Mouse (Mus musculus): ENCODE measurements around the gene Cdc42.

Cdc42 gene

GRCm38 (mm10) chr4:137371596-137372523 is 14.3 kb upstream of the Cdc42 start:
- no peak for DNase-seq (ENCODE audit: low read depth)

DNA sequence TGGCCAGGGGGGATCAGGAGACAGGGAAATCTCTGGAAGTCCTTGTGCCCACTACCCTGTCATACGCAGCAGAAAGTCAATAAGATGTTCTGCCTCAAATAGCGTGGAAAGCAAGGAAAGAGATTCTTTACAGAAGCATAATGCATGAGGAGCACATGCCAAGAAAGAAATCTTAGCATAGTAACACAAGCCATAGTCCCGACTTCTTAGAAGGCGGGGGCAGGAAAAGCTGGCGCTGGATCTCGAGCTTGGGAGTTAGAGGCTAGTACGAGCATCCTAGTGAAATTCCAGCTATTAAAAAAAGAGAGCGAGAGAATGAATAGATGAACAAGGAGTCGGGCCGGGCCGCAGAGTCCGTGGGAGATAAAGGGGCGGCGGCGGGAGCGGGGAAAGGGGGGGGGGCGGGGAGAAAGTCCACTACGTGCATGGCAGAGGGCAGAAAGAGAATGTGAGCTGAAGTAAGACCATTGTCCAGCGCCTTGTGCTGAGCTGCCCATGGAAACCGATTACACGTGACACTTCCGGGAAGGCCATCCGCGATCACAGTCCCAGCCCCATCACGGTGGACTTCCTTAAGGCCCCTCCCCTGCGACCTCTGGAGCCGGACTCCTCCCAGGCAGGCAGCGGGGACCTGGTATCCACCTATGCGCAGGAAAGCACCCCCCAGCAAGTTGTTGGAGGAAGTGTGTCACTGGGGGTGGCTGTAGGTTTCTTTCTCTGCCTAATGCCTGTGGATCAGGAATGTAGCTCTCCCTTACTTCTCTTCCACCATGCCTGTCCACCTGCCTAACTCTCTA is 12.6 kb upstream of the Cdc42 start:
- DNase-seq (ENCODE audit: low read depth) = no peak

DNA sequence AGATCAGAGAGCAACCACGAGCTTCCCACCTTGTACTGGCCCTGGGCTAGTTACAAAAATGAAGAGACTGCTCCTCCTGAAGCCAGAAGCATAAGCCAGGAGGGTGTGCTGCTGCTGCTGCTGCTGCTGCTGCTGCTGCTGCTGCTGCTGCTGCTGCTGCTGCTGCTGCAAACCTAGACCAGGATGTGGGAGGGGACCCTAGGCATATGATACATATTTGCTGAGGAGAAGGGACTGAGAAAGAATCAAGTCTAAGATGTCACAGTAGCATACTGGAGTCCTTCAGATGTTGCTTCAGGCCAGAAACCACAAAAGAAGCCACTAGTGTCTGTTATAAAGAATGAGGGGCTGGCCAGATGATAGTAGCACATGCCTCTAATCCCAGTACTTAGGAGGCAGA is 10.7 kb upstream of the Cdc42 start:
- DNase-seq (ENCODE audit: low read depth) = no peak

DNA sequence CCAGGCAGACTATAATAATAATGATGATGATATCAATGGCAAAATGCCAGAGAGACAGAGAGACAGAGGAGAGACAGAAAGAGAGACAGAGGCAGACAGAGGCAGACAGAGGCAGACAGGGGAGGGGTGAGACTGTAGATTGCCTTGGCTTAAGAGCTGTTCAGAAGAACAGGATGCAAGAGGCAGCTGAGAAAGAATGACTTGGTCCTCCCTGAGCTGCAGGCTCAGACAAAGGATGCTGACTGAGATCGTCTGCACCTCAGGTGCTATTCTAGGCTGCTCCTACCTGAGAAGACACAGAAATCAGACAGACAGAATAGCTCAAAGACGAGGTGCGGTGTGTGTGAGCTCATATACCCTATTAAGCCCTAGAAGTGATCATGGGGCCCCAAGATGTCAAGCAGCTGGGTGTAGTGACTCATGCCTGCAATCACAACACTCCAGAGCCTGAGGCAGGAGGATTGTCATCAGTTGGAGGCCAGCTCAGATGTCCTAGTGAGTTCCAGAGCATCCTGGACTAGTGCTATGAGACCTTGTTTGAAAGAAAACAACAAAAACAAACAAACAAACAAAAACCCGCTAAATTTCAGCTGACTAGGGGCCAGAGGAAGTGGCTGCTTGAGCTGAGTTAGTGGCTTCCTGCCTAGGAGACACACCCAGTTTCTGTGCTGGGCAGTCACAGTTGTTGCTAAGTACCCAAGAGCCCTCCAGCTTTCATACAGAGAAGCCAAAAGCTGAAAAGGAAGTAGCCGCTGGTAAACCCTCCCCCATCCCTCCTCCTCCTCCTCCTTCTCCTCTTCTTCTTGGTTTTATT is 10.0 kb upstream of the Cdc42 start:
- DNase-seq (ENCODE audit: low read depth) = peak; percentile 57

DNA sequence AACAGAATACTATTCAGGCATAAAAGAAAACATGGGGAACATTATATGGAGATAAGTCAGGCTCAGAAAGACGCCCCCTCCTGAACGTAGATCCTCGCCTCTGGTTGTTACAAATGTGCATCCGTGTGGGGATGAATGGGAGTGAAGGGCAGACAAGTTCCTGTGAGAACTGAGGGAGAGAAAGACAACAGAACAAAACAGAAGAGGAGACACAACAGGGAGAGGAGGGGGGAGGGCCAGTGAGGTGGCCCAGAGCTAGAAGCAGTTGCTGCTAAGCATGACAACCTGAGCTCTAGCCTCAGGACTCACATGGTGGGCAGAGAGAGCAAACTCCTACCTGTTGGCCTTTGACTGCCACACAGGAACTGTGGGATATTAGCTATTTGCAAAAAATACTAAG is 8.6 kb upstream of the Cdc42 start:
- no peak for DNase-seq (ENCODE audit: low read depth)

GRCm38 (mm10) chr4:137365356-137366062 is 8.0 kb upstream of the Cdc42 start:
- no peak for DNase-seq (ENCODE audit: low read depth)

GRCm38 (mm10) chr4:137364826-137365225 is 7.3 kb upstream of the Cdc42 start:
- DNase-seq (ENCODE audit: low read depth) = no peak

- DNase-seq (ENCODE audit: low read depth) = no peak
Observed at GRCm38 (mm10) chr4:137360996-137361395, 3.5 kb upstream of the Cdc42 start.

DNA sequence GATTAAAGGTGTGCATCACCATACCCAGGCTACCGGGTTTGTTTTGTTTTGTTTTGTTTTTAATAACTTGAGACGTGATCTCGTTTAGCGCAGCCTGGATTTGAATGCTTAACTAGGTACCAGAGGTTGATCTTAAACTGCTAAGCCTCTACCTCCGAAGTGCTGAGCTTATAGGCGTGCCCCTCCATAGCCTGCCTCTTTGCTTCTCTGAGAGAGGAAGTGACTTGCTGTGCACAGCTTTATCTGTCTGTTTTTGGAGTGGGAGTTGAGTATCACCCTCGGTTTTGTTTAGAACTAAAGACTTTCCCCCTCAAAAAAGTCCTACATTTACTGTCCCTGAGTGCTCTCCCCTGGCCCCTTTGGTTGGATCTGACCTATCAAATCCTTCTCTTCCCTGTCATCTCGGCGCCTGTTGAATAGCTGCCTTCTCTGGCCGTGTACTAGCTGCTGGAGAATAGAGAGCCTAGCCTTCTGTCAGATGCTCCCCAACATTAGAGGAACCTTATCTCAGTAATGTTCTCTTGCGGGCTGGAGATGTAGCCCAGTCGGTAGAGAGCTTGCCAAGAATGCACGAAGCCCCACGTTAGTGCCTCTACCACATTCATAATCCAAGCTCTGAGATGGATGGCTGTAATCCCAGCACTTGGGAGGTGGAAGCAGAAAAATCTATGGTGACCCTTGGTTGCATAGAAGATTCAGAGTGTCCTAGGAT is 927 bp upstream of the Cdc42 start:
- no peak for DNase-seq (ENCODE audit: low read depth)

GRCm38 (mm10) chr4:137356674-137357510 is 628 bp downstream of the Cdc42 start:
- peak; percentile 69 for DNase-seq (ENCODE audit: low read depth)

- DNase-seq (ENCODE audit: low read depth) = no peak
Observed at GRCm38 (mm10) chr4:137350627-137351026, 6.9 kb downstream of the Cdc42 start.

- DNase-seq (ENCODE audit: low read depth) = no peak
Observed at GRCm38 (mm10) chr4:137345790-137346189, 11.7 kb downstream of the Cdc42 start.

- no peak for DNase-seq (ENCODE audit: low read depth)
Observed at GRCm38 (mm10) chr4:137345112-137345511, 12.4 kb downstream of the Cdc42 start.

DNA sequence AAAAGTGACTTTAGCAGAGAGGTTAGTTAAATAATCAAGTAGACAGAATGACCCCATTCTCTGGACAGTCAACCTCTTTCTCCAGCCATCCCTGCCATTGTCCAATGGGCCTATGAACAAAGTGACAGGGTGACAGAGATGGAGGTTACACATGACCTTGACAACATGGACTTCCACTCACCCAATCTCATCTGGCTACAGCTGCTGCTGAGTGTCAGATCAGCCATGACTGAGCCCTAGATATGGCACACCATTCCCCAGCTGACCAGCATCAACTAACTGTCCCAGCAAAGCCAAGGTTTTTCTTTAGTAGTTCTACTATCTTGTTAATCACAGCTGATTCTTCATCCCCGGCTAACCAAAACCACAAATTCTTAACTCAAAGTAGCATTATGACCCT is 14.7 kb downstream of the Cdc42 start:
- DNase-seq (ENCODE audit: low read depth) = no peak

DNA sequence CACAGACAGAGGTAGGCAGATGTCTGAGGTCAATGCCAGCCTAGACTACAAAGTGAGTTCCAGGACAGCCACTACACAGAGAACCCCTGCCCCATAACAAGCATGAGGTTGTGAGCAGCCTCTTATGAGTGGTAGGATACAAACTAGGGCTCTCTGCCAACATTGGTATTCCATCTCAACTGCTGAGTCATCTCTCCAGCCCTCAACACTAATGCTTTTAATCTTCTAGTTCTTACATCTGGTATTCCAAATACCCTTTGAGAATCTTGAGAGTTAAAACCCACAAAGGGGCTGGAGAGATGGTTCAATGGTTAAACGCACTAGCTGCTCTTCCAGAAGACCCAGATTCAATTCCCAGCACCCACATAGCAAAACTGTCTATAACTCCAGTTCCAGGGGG is 18.1 kb downstream of the Cdc42 start:
- DNase-seq (ENCODE audit: low read depth) = peak; percentile 79

- DNase-seq (ENCODE audit: low read depth) = peak; percentile 75
Observed at GRCm38 (mm10) chr4:137336468-137336867, 21.1 kb downstream of the Cdc42 start.

GRCm38 (mm10) chr4:137332051-137332450 is 25.5 kb downstream of the Cdc42 start:
- DNase-seq (ENCODE audit: low read depth) = no peak

- DNase-seq (ENCODE audit: low read depth) = no peak
Observed at GRCm38 (mm10) chr4:137326494-137326893, 31.0 kb downstream of the Cdc42 start.

- no peak for DNase-seq (ENCODE audit: low read depth)
Observed at GRCm38 (mm10) chr4:137324926-137325325, 32.6 kb downstream of the Cdc42 start.

Measured in NIH3T3 (cell line).